Mouse (Mus musculus) R1 (cell line): ENCODE results near the gene Endod1.

Source experiments
- DNase-seq: peaks from one replicate; pipeline ENCODE4 v3.0.0-alpha.2; 2018; ENCODE audit warnings: low read depth, low spot score

The Endod1 gene

GRCm38 (mm10) chr9:14381353-14382055 lies at the start of gene Endod1:
TSS of gene Endod1 (minus strand) at chr9:14381507.
- peak; percentile 84 for DNase-seq

DNA sequence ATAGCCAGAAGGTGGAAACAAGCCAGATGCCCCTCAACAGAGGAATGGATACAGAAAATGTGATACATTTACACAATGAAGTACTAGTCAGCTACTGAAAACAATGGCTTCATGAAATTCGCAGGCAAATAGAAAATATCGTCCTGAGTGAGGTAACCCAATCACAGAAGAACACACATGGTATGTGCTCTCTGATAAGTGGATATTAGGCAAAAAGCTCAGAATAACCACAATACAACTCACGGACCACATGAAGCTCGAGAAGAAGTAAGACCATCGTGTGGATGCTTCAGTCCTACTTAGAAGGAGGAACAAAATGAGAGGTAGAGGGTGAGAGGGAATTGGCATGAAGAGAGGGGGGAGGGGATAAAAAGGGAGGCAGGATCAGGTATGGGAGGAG lies 27.8 kb upstream of the Endod1 start:
- DNase-seq: no peak

GRCm38 (mm10) chr9:14408044-14408443 lies 26.7 kb upstream of the Endod1 start:
- no peak for DNase-seq

DNA sequence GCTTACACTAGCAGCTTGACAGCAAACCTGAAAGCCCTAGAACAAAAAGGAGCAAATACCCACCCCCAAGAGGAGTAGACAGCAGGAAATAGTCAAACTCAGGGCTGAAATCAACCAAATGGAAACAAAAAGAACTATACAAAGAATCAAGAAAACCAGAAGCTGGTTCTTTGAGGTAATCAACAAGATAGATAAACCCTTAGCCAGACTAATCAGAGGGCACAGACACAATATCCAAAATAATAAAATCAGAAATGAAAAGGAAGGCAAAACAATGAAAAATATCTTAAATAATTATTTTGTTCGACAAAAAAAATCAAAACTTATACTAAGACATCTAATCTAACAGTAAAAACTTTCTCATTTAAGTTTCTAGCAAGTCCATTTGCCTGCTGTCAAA lies 24.7 kb upstream of the Endod1 start:
- no peak for DNase-seq

GRCm38 (mm10) chr9:14402099-14402498 lies 20.8 kb upstream of the Endod1 start:
- no peak for DNase-seq

GRCm38 (mm10) chr9:14400392-14400791 lies 19.1 kb upstream of the Endod1 start:
- no peak for DNase-seq

- DNase-seq: no peak
Measured at GRCm38 (mm10) chr9:14398946-14399345, 17.6 kb upstream of the Endod1 start.

DNA sequence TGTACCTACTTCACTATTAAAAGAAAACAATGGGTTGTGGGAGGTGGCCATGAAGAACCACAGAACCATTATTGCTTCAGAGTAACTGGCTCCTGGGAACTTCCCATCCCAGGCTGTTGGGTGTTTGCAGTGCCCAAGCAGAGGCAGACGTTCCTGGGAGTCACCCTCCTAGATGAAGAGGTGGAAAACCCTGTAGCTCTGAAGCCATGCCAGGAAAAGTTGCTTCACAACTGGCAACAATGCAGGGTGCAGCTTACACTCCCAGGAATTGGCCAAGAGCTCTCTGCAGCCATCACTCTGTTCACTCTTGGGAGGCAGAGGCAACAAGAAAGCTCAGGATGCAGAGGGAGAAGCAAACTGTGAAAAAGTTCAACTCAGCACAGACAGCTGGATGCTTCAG lies 16.8 kb upstream of the Endod1 start:
- DNase-seq: no peak

- no peak for DNase-seq
Measured at GRCm38 (mm10) chr9:14397449-14397819, 16.1 kb upstream of the Endod1 start.

- no peak for DNase-seq
Measured at GRCm38 (mm10) chr9:14396819-14397448, 15.6 kb upstream of the Endod1 start.

GRCm38 (mm10) chr9:14396096-14396495 lies 14.8 kb upstream of the Endod1 start:
- no peak for DNase-seq

GRCm38 (mm10) chr9:14394956-14395561 lies 13.8 kb upstream of the Endod1 start:
- no peak for DNase-seq

DNA sequence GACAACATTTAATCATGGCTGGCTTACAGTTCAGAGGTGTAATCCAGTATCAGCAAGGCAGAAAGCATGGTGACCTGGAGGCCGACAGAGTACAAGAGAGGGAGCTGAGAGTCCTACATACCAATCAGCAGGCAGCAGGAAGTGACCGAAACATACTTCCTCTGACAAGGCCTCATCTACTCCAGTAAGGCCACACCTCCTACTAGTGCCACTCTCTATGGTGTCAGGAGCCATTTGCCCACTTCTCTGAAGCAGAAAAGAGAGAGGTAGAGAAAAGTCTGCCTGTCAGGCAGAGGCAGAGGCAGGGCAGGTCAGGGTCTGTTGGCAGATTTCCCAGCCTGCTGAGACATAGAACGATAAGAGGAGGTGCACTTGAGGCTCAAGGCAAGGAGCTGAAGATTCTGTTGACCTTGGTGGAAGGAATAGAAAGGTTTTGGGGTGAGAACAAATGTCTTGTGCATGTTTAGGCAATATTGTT lies 10.6 kb upstream of the Endod1 start:
- no peak for DNase-seq

GRCm38 (mm10) chr9:14391286-14391685 lies 10.0 kb upstream of the Endod1 start:
- DNase-seq: no peak

GRCm38 (mm10) chr9:14390278-14390677 lies 9.0 kb upstream of the Endod1 start:
- peak; percentile 50 for DNase-seq

DNA sequence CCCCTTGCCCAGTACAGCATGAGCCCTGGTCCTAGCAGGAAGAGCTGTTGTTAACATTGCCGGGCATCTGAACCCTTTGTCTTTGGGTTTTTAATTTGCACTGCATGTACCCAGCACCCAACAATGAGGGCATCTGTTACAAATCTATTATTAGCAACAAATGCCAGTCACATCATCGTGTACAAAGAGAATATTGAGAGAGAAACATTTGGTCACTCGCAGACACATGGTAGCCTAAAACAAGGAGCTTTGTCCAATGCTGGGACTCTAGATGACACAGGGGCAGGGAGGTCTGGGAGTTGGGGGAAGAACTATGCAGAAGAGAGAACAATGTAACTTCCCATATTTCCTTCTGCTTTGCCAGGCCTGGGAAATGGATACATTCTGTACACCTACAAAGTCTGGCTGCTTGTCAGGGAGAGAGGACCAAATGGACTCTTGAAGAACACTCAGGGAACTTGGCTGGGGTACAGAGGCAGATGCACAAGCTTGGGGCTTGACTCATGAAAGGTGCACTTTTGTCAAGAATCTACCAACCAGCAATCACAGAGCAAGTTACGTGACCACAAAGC lies 7.8 kb upstream of the Endod1 start:
- no peak for DNase-seq

DNA sequence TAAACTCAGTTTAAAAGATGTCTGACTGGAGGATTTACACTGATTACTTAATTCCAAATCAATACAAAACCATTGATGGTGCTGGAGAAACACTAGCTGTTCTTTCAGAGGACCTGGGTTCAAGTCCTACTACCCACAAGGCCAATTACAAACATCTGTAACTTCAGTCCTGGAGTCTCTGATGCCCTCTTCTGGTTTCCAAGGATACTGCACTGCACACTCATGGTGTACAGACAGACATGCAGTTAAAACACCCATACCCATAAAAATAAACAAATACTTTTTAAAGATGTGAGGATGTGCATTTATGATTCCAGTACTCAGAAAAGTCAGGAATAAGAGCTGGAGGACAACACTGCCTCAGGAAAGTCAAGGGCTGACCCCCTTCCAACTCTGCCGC lies 6.7 kb upstream of the Endod1 start:
- peak; percentile 46 for DNase-seq

DNA sequence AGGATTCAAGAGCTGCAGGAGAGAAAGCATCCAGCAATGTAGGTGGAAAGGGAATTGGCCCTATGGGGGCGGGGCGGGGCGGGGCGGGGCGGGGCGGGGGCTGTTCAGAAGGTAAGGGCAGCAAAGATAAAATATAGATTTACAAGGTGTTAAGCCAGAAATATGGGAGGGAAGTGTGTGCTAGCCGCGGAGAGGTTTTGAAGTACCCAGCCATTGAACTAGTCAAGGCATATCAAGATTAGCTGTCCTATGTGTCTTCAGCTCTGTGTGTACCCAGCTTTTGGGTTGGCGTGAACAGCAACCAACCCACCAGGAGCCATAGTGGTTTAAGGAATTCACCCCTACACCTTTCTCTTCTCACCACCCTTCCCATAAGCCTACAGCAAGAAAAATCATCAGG lies 5.5 kb upstream of the Endod1 start:
- no peak for DNase-seq

DNA sequence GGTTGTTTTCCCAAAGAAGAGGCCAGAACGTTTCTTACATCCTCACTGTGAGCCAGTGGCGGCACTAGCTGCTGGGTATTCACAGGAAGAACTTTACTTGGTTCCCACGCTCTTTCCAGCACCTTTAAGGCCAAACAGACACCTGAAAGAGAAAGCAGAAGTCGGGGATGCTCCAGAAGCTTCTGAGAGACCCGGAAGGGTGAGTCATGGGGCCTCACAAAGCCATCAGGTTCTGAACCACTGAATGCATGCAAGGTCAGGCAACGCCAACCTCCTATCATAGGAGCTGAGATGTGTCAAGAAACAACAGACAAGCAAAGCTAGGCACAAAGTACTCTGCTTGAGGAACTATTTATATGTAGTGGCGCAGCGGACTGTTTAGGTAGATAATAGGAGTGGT lies 4.4 kb upstream of the Endod1 start:
- DNase-seq: no peak

GRCm38 (mm10) chr9:14383186-14383920 lies 2.0 kb upstream of the Endod1 start:
- no peak for DNase-seq

GRCm38 (mm10) chr9:14382256-14382791 lies 1.0 kb upstream of the Endod1 start:
- DNase-seq: no peak
